Comparison of ENCODE assay signal across 12 mouse cellular contexts in the genomic region with DNA sequence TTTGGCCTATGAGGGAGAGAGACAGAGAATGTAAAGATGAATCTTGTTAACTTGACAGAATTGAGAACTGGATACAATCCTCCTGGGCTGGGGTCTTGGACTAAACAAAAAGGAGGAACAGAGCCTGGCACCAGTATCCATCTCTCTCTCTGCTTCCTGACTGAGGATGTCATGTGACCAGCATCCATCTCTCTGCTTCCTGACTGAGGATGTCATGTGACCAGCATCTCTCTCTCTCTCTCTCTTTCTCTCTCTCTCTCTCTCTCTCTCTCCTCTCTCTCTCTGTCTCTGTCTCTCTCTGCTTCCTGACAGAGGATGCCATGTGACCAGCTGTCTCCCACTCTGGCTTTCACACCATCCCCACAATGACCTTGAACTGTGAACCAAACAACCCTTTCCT. TPM values are rescaled to one million over a fixed set of nuclear protein-coding genes. Genes with fewer than 3 reads are reported as not detected.
DNase-seq lines count a peak whose midpoint lies in the region; ATAC-seq and TF ChIP-seq lines count a peak whose summit lies in the region.
"Had no signal": no experiment of that assay in that cellular context is flagged by ENCODE, and none has a peak within 500 bp of the region (broad histone marks: within the 10 kb centered on the region; RNA-seq: fewer than 3 reads in every experiment).

No protein-coding gene starts in this region.

- DNase-seq in forebrain, embryonic 11.5 days (ENCODE audit: low spot score), result no peak
- no peak for DNase-seq in forebrain, embryonic 10.5 days (ENCODE audit: extremely low spot score, low spot score)
- no peak for DNase-seq in kidney, adult 9 months
- DNase-seq in embryonic facial prominence, embryonic 10.5 days (ENCODE audit: low spot score), result no peak
- DNase-seq in thymus, adult 2 months, result no peak
- DNase-seq: cerebellum, adult 2 months; left cerebral cortex, postnatal 4 days had no signal

- H3K9ac ChIP-seq in forebrain, embryonic 11.5 days (ENCODE audit: low read length), result no peak overlapping the region
- H3K9ac ChIP-seq in kidney, embryonic 14.5 days (ENCODE audit: low read depth, low read length), result no peak overlapping the region
- H3K9ac ChIP-seq: midbrain, embryonic 13.5 days had no signal

- H3K36me3 ChIP-seq in forebrain, embryonic 11.5 days (ENCODE audit: control insufficient read depth, insufficient read depth, low read length), result no peaks in the 10 kb centered on the region
- H3K36me3 ChIP-seq in forebrain, embryonic 10.5 days (replicated peaks), result no peaks in the 10 kb centered on the region
- no peaks in the 10 kb centered on the region for H3K36me3 ChIP-seq in kidney, embryonic 14.5 days (ENCODE audit: control insufficient read depth, insufficient read depth, low read length)
- H3K36me3 ChIP-seq in embryonic facial prominence, embryonic 10.5 days (replicated peaks), result no peaks in the 10 kb centered on the region
- no peaks in the 10 kb centered on the region for H3K36me3 ChIP-seq in macrophage (ENCODE audit: inconsistent target)
- no peaks in the 10 kb centered on the region for H3K36me3 ChIP-seq in thymus, adult 2 months (ENCODE audit: control insufficient read depth, insufficient read depth, low read length)
- H3K36me3 ChIP-seq: midbrain, embryonic 13.5 days had no signal

- H3K79me2 ChIP-seq in macrophage (ENCODE audit: inconsistent target), result no peaks in the 10 kb centered on the region

- H3K4me3 ChIP-seq in forebrain, embryonic 11.5 days (ENCODE audit: low read depth, low read length), result no peak overlapping the region
- H3K4me3 ChIP-seq in forebrain, embryonic 10.5 days, result no peak overlapping the region
- no peak overlapping the region for H3K4me3 ChIP-seq in kidney, embryonic 14.5 days (ENCODE audit: low read length)
- 0 out of 2 replicates have a peak overlapping the region, but pooled peaks have one; percentile 37 for H3K4me3 ChIP-seq in embryonic facial prominence, embryonic 10.5 days
- no peak overlapping the region for H3K4me3 ChIP-seq in macrophage (ENCODE audit: inconsistent target)
- no peak overlapping the region for H3K4me3 ChIP-seq in thymus, adult 2 months (ENCODE audit: control insufficient read depth, insufficient read depth, low read length)
- H3K4me3 ChIP-seq: midbrain, embryonic 13.5 days had no signal

- TF ChIP-seq POLR2A in thymus, adult 2 months (IDR thresholded peaks at IDR 0.05; ENCODE audit: control insufficient read depth, extremely low read depth, insufficient read depth, low read length, poor library complexity), result no peak

- no peaks in the 10 kb centered on the region; the same call in 1 of the 2 replicates for H3K27me3 ChIP-seq in forebrain, embryonic 11.5 days (ENCODE audit: control insufficient read depth, insufficient read depth, low read length)
- H3K27me3 ChIP-seq in forebrain, embryonic 10.5 days (ENCODE audit: poor library complexity, severe bottlenecking), result peaks cover 69% of the 10 kb centered on the region
- peaks cover 17% of the 10 kb centered on the region for H3K27me3 ChIP-seq in kidney, embryonic 14.5 days (ENCODE audit: control insufficient read depth, insufficient read depth, low read length)
- peaks cover 58% of the 10 kb centered on the region for H3K27me3 ChIP-seq in embryonic facial prominence, embryonic 10.5 days (replicated peaks; ENCODE audit: low read depth, poor library complexity, severe bottlenecking)
- H3K27me3 ChIP-seq in thymus, adult 2 months (ENCODE audit: control insufficient read depth, insufficient read depth, low read length), result no peaks in the 10 kb centered on the region

- peak overlapping the region; percentile 35; the same call in 1 of the 2 replicates for H3K4me2 ChIP-seq in forebrain, embryonic 11.5 days (ENCODE audit: low read depth, low read length, severe bottlenecking)
- peak overlapping the region; percentile 45 for H3K4me2 ChIP-seq in kidney, embryonic 14.5 days (replicated peaks; ENCODE audit: low read depth, low read length)

- H3K9me3 ChIP-seq in forebrain, embryonic 11.5 days (ENCODE audit: control insufficient read depth, low read length), result no peaks in the 10 kb centered on the region
- no peaks in the 10 kb centered on the region for H3K9me3 ChIP-seq in forebrain, embryonic 10.5 days
- no peaks in the 10 kb centered on the region for H3K9me3 ChIP-seq in kidney, embryonic 14.5 days (ENCODE audit: control insufficient read depth, low read length)
- no peaks in the 10 kb centered on the region for H3K9me3 ChIP-seq in embryonic facial prominence, embryonic 10.5 days
- H3K9me3 ChIP-seq: midbrain, embryonic 13.5 days had no signal

- H3K4me1 ChIP-seq in forebrain, embryonic 11.5 days (replicated peaks; ENCODE audit: control insufficient read depth, insufficient read depth, low read length), result peaks cover 21% of the 10 kb centered on the region
- peaks cover 77% of the 10 kb centered on the region for H3K4me1 ChIP-seq in forebrain, embryonic 10.5 days
- H3K4me1 ChIP-seq in kidney, embryonic 14.5 days (ENCODE audit: control insufficient read depth, insufficient read depth, low read length), result peaks cover 18% of the 10 kb centered on the region; the same call in 1 of the 2 replicates
- H3K4me1 ChIP-seq in embryonic facial prominence, embryonic 10.5 days, result peaks cover 67% of the 10 kb centered on the region
- H3K4me1 ChIP-seq in thymus, adult 2 months (replicated peaks; ENCODE audit: control insufficient read depth, insufficient read depth, low read length), result peaks cover 18% of the 10 kb centered on the region

- ATAC-seq in forebrain, embryonic 11.5 days (replicated peaks; ENCODE audit: low FRiP score), result no peak
- no peak for ATAC-seq in kidney, embryonic 14.5 days (ENCODE audit: low FRiP score, low TSS enrichment)
- no peak for ATAC-seq in megakaryocyte-erythroid progenitor cell, adult 5-6 weeks (replicated peaks; ENCODE audit: low FRiP score, low TSS enrichment, poor library complexity, severe bottlenecking)
- ATAC-seq: midbrain, embryonic 13.5 days; Patski had no signal

- no peak overlapping the region for H3K27ac ChIP-seq in forebrain, embryonic 11.5 days (ENCODE audit: low read depth, low read length)
- no peak overlapping the region for H3K27ac ChIP-seq in forebrain, embryonic 10.5 days
- no peak overlapping the region for H3K27ac ChIP-seq in kidney, embryonic 14.5 days (ENCODE audit: low read depth, low read length)
- peak overlapping the region; percentile 36; the same call in 1 of the 2 replicates for H3K27ac ChIP-seq in embryonic facial prominence, embryonic 10.5 days (replicated peaks)
- H3K27ac ChIP-seq in macrophage, result peak overlapping the region; percentile 9; the same call in 1 of the 2 replicates
- no peak overlapping the region for H3K27ac ChIP-seq in thymus, adult 2 months (ENCODE audit: control insufficient read depth, insufficient read depth, low read length)
- H3K27ac ChIP-seq: midbrain, embryonic 13.5 days had no signal

- no peak for TF ChIP-seq CTCF in thymus, adult 2 months (IDR thresholded peaks at IDR 0.05; ENCODE audit: borderline replicate concordance, control insufficient read depth, extremely low read depth, insufficient read depth, low read length, poor library complexity)

RNA-seq across cellular contexts. Expression of gene Tnrc6c, which starts 43.5 kb away (rescaled TPM):
- 18.5 and 18.8 TPM in 2 replicates for polyA plus RNA-seq in forebrain, embryonic 11.5 days (2014; fragmentation: Nextera tagmentation; extraction: Ambion mirVana)
- polyA plus RNA-seq in forebrain, embryonic 10.5 days (2016; fragmentation: Nextera tagmentation; extraction: Ambion mirVana), result 11.3 and 12.0 TPM in 2 replicates
- polyA plus RNA-seq in kidney, embryonic 14.5 days (2014; fragmentation: Nextera tagmentation; extraction: Ambion mirVana), result 11.5 and 13.2 TPM in 2 replicates
- 13.9 and 15.2 TPM in 2 replicates for polyA plus RNA-seq in embryonic facial prominence, embryonic 10.5 days (2016; fragmentation: Nextera tagmentation; extraction: Ambion mirVana)
- 10 to 100 TPM; 14.0 to 82.8 (median 62.1) TPM for total RNA-seq in macrophage (2018; cell fraction: chromatin; rRNA removed)
- 10 to 100 TPM in 25 of 26 experiments, 1 to 10 TPM in 1; 8.7 to 22.0 (median 16.4) TPM for total RNA-seq in macrophage (2018; cell fraction: cytosol; rRNA removed)
- total RNA-seq in macrophage (2018; cell fraction: nucleus; rRNA removed), result 10 to 100 TPM; 13.9 to 61.0 (median 44.8) TPM
- 9.0 to 13.1 TPM (median 11.4 TPM) in 3 replicates for polyA plus RNA-seq in macrophage (2018)
- 27.1 and 32.2 TPM in 2 replicates for total RNA-seq in megakaryocyte-erythroid progenitor cell, adult 5-6 weeks (2014; fragmentation: Nextera tagmentation)
- 15.8 and 18.0 TPM in 2 replicates for total RNA-seq in megakaryocyte-erythroid progenitor cell, adult 5-6 weeks (2017)
- polyA plus RNA-seq in thymus, adult 2 months (2012; rRNA removed), result 75.0 and 89.7 TPM in 2 replicates

Comparison
In these comparisons a context has a peak if more than half of its experiments do, and no peak if none do; other contexts are left out.
1. H3K27ac ChIP-seq: peak in embryonic facial prominence, embryonic 10.5 days (single experiment) and macrophage (single experiment); none in forebrain, embryonic 11.5 days (single experiment), forebrain, embryonic 10.5 days (single experiment), kidney, embryonic 14.5 days (single experiment) and thymus, adult 2 months (single experiment).